Mouse (Mus musculus) limb, embryonic 14.5 days (tissue): ENCODE data around the gene Ciita. TPM values are rescaled to one million over a fixed set of nuclear protein-coding genes. Genes with fewer than 3 reads are reported as not detected.

Source experiments
- ATAC-seq: fragments of 200-750 bp; cut with Nextera tagmentation; 2 replicates; pipeline ENCODE4 v1.8.0; 2017; ENCODE audit warnings: low read depth, moderate number of reproducible peaks, moderate TSS enrichment; ENCODE audit not compliant: low FRiP score
- DNase-seq: peaks from one replicate; pipeline ENCODE4 v3.0.0-alpha.2; 2015; ENCODE audit warnings: low spot score
- H3K27ac ChIP-seq: fragments of 300-500 bp; sonication (generic); replicated peaks from 2 replicates; pipeline ENCODE4 v1.5.1; 2014; ENCODE audit warnings: low read depth, mild to moderate bottlenecking, low read length, moderate library complexity, mixed read lengths
- H3K27me3 ChIP-seq: fragments of 300-500 bp; sonication (generic); 2 replicates; pipeline ENCODE4 v1.6.1; 2014; ENCODE audit warnings: low read length, mixed read lengths; ENCODE audit not compliant: control insufficient read depth, insufficient read depth
- H3K36me3 ChIP-seq: fragments of 300-500 bp; sonication (generic); 2 replicates; pipeline ENCODE4 v1.6.1; 2014; ENCODE audit warnings: mild to moderate bottlenecking, low read length, moderate library complexity, mixed read lengths; ENCODE audit not compliant: control insufficient read depth, insufficient read depth
- H3K4me1 ChIP-seq: fragments of 300-500 bp; sonication (generic); 2 replicates; pipeline ENCODE4 v1.6.1; 2014; ENCODE audit warnings: antibody characterized with exemption, low read length, mixed read lengths; ENCODE audit not compliant: control insufficient read depth, insufficient read depth
- H3K4me2 ChIP-seq: fragments of 300-500 bp; sonication (generic); replicated peaks from 2 replicates; pipeline ENCODE4 v1.6.1; 2014; ENCODE audit warnings: low read depth, mild to moderate bottlenecking, low read length, moderate library complexity; ENCODE audit not compliant: severe bottlenecking
- H3K4me3 ChIP-seq: fragments of 300-500 bp; sonication (generic); replicated peaks from 2 replicates; pipeline ENCODE4 v1.5.1; 2014; ENCODE audit warnings: low read length
- H3K9ac ChIP-seq: fragments of 300-500 bp; sonication (generic); 2 replicates; pipeline ENCODE4 v1.6.1; 2014; ENCODE audit warnings: mild to moderate bottlenecking, low read depth, low read length, moderate library complexity; ENCODE audit not compliant: severe bottlenecking
- H3K9me3 ChIP-seq: fragments of 300-500 bp; sonication (generic); 2 replicates; pipeline ENCODE4 v1.6.1; 2016; ENCODE audit warnings: low read length; ENCODE audit not compliant: control insufficient read depth
- POLR2A ChIP-seq: fragments of 200-500 bp; IDR thresholded peaks from 2 replicates; pipeline ENCODE4 v1.8.0; 2012; ENCODE audit warnings: inconsistent platforms, mild to moderate bottlenecking, moderate library complexity, borderline replicate concordance; ENCODE audit not compliant: insufficient read depth, insufficient read length; ENCODE audit errors: extremely low read depth
- WGBS: fragments of 180-500 bp; shearing (Covaris S2); extraction: QIAGEN DNeasy Blood & Tissue Kit; methylation state at CpG from one replicate; pipeline ENCODE4 v1.1.7; 2014; 5-methylcytosine and 5-hydroxymethylcytosine counted together
- polyA plus RNA-seq, 2 experiments: library from polyadenylated mRNA; depleted of rRNA in 1 of 2; stranded (reverse) in 1 of 2; unstranded in 1 of 2; fragments of >200 nt; fragmentation: Nextera tagmentation in 1 of 2; extraction: Ambion mirVana in 1 of 2; gene quantifications; 2 replicates each; pipeline versions ENCODE4 v1.2.1 to v1.2.3; 2012 to 2014

Ciita gene
- polyA plus RNA-seq (2012; rRNA removed), result 0.10 TPM in 2 replicates
- polyA plus RNA-seq (2014; fragmentation: Nextera tagmentation; extraction: Ambion mirVana), result 0.44 and 0.65 TPM in 2 replicates

GRCm38 (mm10) chr16:10479857-10480256 is at the start of gene Ciita:
Gene Ciita, plus strand, starts transcription at chr16:10480059.
- H3K4me1 ChIP-seq, result no peaks in the 10 kb centered on the region

GRCm38 (mm10) chr16:10431911-10432310 is 47.9 kb upstream of the Ciita start:
- ATAC-seq (no peak), DNase-seq (no peak)
- Histone ChIP-seq H3K9me3 (no peaks in the 10 kb centered on the region), H3K4me2 (no peak overlapping the region), H3K27ac (no peak overlapping the region), H3K27me3 (no peaks in the 10 kb centered on the region), H3K36me3 (peaks cover 7% of the 10 kb centered on the region), H3K4me3 (no peak overlapping the region), H3K4me1 (no peaks in the 10 kb centered on the region), H3K9ac (no peak overlapping the region)
- TF ChIP-seq POLR2A, result no peak
- 65% methylated on average over 1 of the region's 1 CpGs for WGBS

More at GRCm38 (mm10) chr16:10479857-10480256, at the start of gene Ciita:
- no peak within 1 kb of the TSS for H3K4me2 ChIP-seq
- WGBS, result 77% methylated on average over 5 of the region's 5 CpGs
- H3K27ac ChIP-seq, result no peak within 1 kb of the TSS
- TF ChIP-seq POLR2A, result no peak
- H3K4me3 ChIP-seq, result no peak within 1 kb of the TSS
- ATAC-seq (no peak), DNase-seq (no peak)
- no peaks in the 10 kb centered on the region for H3K9me3 ChIP-seq
- H3K9ac ChIP-seq, result no peak within 1 kb of the TSS
- no peaks in the 10 kb centered on the region for H3K36me3 ChIP-seq
- H3K27me3 ChIP-seq, result no peaks in the 10 kb centered on the region

GRCm38 (mm10) chr16:10432387-10432786 is 47.5 kb upstream of the Ciita start:
- no peaks in the 10 kb centered on the region for H3K27me3 ChIP-seq

DNA sequence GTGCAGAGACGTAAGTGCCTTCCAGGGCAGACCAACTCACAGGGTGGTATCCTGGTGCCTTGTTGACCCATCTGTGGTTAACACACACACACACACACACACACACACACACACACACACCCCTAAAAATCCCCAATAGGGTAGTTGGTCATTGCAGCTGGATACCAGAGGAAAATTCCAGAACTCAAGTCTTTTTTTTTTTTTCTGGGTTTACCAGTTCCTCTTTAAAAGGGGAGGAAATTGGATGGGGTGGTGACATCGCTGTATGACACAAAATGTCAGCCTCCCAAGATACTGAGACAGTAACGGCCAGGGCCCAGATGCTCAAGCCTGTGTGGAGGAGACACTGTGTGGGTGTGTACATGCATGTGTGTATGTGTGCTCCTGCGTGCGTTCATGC is 46.5 kb upstream of the Ciita start:
- no peaks in the 10 kb centered on the region; the same call in 1 of the 2 replicates for H3K36me3 ChIP-seq
- TF ChIP-seq POLR2A, result no peak
- H3K4me1 ChIP-seq, result no peaks in the 10 kb centered on the region
- no peaks in the 10 kb centered on the region for H3K27me3 ChIP-seq
- H3K4me3 ChIP-seq, result no peak overlapping the region
- no peak overlapping the region for H3K27ac ChIP-seq
- no peak overlapping the region for H3K9ac ChIP-seq
- ATAC-seq, result no peak
- DNase-seq, result no peak
- 88% methylated on average over 5 of the region's 5 CpGs for WGBS
- no peaks in the 10 kb centered on the region for H3K9me3 ChIP-seq
- H3K4me2 ChIP-seq, result no peak overlapping the region

More at GRCm38 (mm10) chr16:10432387-10432786, 47.5 kb upstream of the Ciita start:
- Histone ChIP-seq H3K4me2 (no peak overlapping the region), H3K4me3 (no peak overlapping the region), H3K36me3 (peaks cover 2% of the 10 kb centered on the region; the same call in 1 of the 2 replicates), H3K4me1 (no peaks in the 10 kb centered on the region), H3K9ac (no peak overlapping the region), H3K27ac (no peak overlapping the region), H3K9me3 (no peaks in the 10 kb centered on the region)
- DNase-seq (no peak), ATAC-seq (no peak)
- 79% methylated on average over 4 of the region's 4 CpGs for WGBS
- no peak for TF ChIP-seq POLR2A

DNA sequence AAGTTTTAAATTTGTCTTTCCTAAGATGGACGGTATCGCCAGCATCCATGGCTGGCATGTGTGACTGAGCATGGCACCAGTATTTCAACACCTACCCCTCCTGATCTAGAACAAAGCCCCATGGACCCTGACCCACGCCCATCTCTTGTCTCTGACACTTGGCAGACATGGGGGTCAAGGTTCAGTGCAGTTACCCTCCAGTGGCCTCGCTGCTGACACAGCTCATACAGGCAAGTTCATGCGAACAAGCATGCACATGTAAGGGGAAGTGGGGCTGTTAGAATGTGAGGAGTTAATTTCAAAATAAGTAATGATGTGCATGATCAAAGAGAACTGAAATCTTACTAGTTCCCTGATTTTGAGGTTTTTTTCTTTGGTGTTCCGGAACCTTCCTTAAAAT is 43.7 kb upstream of the Ciita start:
- WGBS, result 83% methylated on average over 6 of the region's 6 CpGs
- no peak for ATAC-seq

More for the DNA sequence above, 43.7 kb upstream of the Ciita start:
- no peaks in the 10 kb centered on the region for H3K4me1 ChIP-seq
- no peak overlapping the region for H3K27ac ChIP-seq
- no peaks in the 10 kb centered on the region for H3K9me3 ChIP-seq
- no peaks in the 10 kb centered on the region for H3K27me3 ChIP-seq
- no peaks in the 10 kb centered on the region for H3K36me3 ChIP-seq
- no peak overlapping the region for H3K4me3 ChIP-seq
- no peak for DNase-seq
- no peak overlapping the region for H3K4me2 ChIP-seq
- no peak for TF ChIP-seq POLR2A
- no peak overlapping the region for H3K9ac ChIP-seq
